Mouse (Mus musculus) small intestine, adult 2 months (tissue): Measurements from ENCODE around the gene Tnfsfm13. TPM values are rescaled to one million over a fixed set of nuclear protein-coding genes. Genes with fewer than 3 reads are reported as not detected.
A peak's percentile ranks its signal among the peaks of the same experiment; 100 is the strongest.
"Not testable (repeated sequence)": the region's sequence is repeated elsewhere in the genome, so short reads cannot be mapped to it uniquely, and the experiment has no call there.

Source experiments
- H3K27ac ChIP-seq: fragments of 200-500 bp; 2 replicates; pipeline ENCODE4 v1.5.1; 2012; ENCODE audit warnings: low read depth, low read length, control low read depth, inconsistent platforms; ENCODE audit not compliant: insufficient read depth
- H3K27me3 ChIP-seq: fragments of 200-500 bp; 2 replicates; pipeline ENCODE4 v1.6.1; 2012; ENCODE audit warnings: mild to moderate bottlenecking, moderate library complexity, low read length, inconsistent platforms; ENCODE audit not compliant: control insufficient read depth, insufficient read depth
- H3K36me3 ChIP-seq: fragments of 200-500 bp; 2 replicates; pipeline ENCODE4 v1.6.1; 2012; ENCODE audit warnings: mild to moderate bottlenecking, low read length, control low read depth, inconsistent platforms; ENCODE audit not compliant: control insufficient read depth, insufficient read depth
- H3K4me1 ChIP-seq: fragments of 200-500 bp; 2 replicates; pipeline ENCODE4 v1.6.1; 2012; ENCODE audit warnings: low read length, inconsistent platforms, mixed read lengths; ENCODE audit not compliant: control insufficient read depth, insufficient read depth, insufficient read length
- H3K4me3 ChIP-seq: fragments of 200-500 bp; 2 replicates; pipeline ENCODE4 v1.5.1; 2012; ENCODE audit warnings: low read depth, mild to moderate bottlenecking, control low read depth, inconsistent platforms, low read length, moderate library complexity
- CTCF ChIP-seq: fragments of 200-500 bp; IDR thresholded peaks from 2 replicates; pipeline ENCODE4 v1.5.1; 2012; ENCODE audit warnings: low read depth, mild to moderate bottlenecking, control low read depth, inconsistent platforms, low read length, moderate library complexity, mixed read lengths; ENCODE audit not compliant: insufficient replicate concordance, insufficient read length; ENCODE audit errors: extremely low read depth
- POLR2A ChIP-seq: fragments of 200-500 bp; IDR thresholded peaks from 2 replicates; pipeline ENCODE4 v1.6.1; 2012; ENCODE audit warnings: low read depth, mild to moderate bottlenecking, control low read depth, inconsistent platforms, low read length, moderate library complexity
- WGBS: fragments of 180-500 bp; shearing (Covaris S2); methylation state at CpG from one replicate; pipeline ENCODE4 v1.1.7; 2018; 5-methylcytosine and 5-hydroxymethylcytosine counted together
- polyA plus RNA-seq: library from polyadenylated mRNA; depleted of rRNA; stranded (reverse); fragments of >200 nt; gene quantifications from 2 replicates; pipeline ENCODE4 v1.2.3, GENCODE M21; 2012; rRNA removed

Tnfsfm13 gene
- polyA plus RNA-seq, result 1.8 and 2.3 TPM in 2 replicates

DNA sequence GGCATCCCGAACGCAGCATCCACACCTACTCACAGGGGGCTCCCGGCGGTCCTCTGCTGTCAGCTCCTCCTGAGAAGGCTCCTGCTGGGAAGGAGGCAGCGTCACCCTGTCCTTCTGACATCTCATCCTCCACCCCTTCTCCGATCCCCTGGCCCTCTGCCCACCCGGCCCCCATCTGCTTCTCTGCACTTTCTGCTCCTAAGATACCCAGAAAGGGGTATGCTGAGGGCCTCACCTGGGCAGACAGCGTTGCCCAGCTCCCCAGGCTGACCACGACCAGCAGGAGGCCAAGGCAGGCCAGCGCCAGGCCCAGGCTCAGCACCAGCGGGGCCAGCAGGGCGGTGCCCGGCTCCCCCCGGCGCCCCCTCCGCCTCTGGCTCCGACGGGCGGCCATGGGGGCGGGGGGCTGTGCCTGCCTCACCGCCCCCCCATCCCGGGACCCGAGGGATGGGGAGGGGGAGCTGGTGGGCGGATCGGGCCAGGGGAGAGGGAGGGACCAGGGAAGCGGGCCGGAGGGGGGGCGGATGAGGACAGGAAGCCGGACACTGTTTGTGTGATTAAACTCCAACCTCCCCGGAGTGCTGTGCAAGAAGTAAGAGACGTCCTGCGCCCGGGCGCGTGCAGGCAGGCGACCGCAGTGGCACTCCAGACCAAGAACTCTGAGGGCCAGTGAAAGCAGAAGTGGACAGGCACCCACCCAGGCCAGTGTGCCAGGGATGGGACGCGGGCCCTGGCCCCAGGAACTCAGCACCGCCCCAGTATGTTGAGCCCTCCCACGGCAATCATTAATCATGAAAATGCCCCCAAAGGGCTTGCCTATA is at the start of gene Tnfsfm13, which contains the start of gene Tnfsf12:
TSS of gene Tnfsfm13 (minus strand) at position 738 of the 821 bp plus-strand sequence.
TSS of gene Tnfsf12 (minus strand) at position 489 of the 821 bp plus-strand sequence.
- 23% methylated on average over 41 of the region's 41 CpGs for WGBS
- Histone ChIP-seq H3K4me1 (peaks cover 20% of the 10 kb centered on the region), H3K4me3 (peak within 1 kb of the TSS; percentile 57), H3K36me3 (peaks cover 7% of the 10 kb centered on the region; the same call in 1 of the 2 replicates), H3K27ac (peak within 1 kb of the TSS; percentile 82), H3K27me3 (no peaks in the 10 kb centered on the region)
- TF ChIP-seq CTCF (no peak), POLR2A (peak; percentile 35; the same call in 1 of the 2 replicates)

- TF ChIP-seq CTCF, result 0 out of 2 replicates have a peak, but pooled peaks have one; percentile 7
- 48% methylated on average over 3 of the region's 3 CpGs for WGBS
These were observed 35.5 kb upstream of the Tnfsfm13 start for GRCm38 (mm10) chr11:69731408-69731807.

GRCm38 (mm10) chr11:69729063-69729462 is 33.2 kb upstream of the Tnfsfm13 start:
- Histone ChIP-seq H3K4me1 (no peaks in the 10 kb centered on the region), H3K27me3 (no peaks in the 10 kb centered on the region), H3K36me3 (peaks cover 2% of the 10 kb centered on the region; the same call in 1 of the 2 replicates), H3K27ac (no peak overlapping the region), H3K4me3 (no peak overlapping the region)
- peak; percentile 50; the same call in 1 of the 2 replicates for TF ChIP-seq CTCF
- no peak for TF ChIP-seq POLR2A
- WGBS, result 26% methylated on average over 3 of the region's 3 CpGs

More at GRCm38 (mm10) chr11:69731408-69731807, 35.5 kb upstream of the Tnfsfm13 start:
- not testable (repeated sequence) for H3K4me1 ChIP-seq, H3K27ac ChIP-seq, H3K4me3 ChIP-seq, H3K27me3 ChIP-seq
- peaks cover 25% of the 10 kb centered on the region for H3K36me3 ChIP-seq

DNA sequence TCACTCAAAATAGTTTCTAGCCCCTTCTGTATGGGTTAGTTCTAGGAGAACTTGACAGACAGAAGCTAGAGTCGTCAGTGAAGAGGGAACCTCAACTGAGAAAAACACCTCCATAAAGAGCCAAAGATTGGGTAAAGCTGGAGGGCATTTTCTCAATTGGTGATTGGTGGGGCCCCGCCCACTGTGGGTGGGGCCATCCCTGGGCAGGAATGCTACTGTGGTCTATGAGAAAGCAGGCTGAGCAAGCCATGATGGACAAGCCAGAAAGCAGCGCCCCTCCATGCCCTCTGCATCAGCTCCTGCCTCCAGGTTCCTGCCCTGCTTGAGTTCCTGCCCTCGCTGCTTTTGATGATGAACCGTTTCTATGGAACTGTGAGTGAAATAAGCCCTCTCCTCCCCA is 30.1 kb upstream of the Tnfsfm13 start:
- H3K27me3 ChIP-seq, result no peaks in the 10 kb centered on the region
- no peak overlapping the region for H3K27ac ChIP-seq
- WGBS, result 38% methylated on average over 5 of the region's 5 CpGs
- TF ChIP-seq CTCF (no peak), POLR2A (no peak)
- H3K4me3 ChIP-seq, result no peak overlapping the region
- H3K36me3 ChIP-seq, result no peaks in the 10 kb centered on the region
- H3K4me1 ChIP-seq, result no peaks in the 10 kb centered on the region

GRCm38 (mm10) chr11:69723074-69723473 is 27.2 kb upstream of the Tnfsfm13 start:
- Histone ChIP-seq H3K36me3 (no peaks in the 10 kb centered on the region), H3K4me3 (no peak overlapping the region), H3K4me1 (peaks cover 5% of the 10 kb centered on the region; the same call in 1 of the 2 replicates), H3K27me3 (no peaks in the 10 kb centered on the region), H3K27ac (no peak overlapping the region)
- TF ChIP-seq POLR2A (no peak), CTCF (no peak)
- WGBS, result 40% methylated on average over 2 of the region's 2 CpGs

DNA sequence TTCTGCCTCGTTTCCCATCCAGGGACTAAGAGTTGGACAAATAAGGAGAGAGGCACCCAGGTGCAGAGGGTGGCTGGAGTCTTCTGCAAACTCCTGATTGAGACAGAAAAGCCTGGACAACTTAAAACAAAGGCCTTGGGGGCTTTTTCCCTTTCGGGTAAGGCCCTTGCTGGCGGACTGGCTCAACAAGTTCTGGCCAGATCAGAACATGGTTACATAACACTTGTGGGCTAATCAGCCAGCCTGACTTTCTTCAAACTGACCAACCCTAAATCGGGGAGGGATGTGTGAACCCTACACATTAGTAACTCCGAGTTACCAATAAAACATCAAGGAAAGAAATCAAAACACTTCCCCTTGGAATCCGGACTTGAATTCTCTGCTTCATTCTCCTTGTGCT is 25.0 kb upstream of the Tnfsfm13 start:
- no peak overlapping the region for H3K27ac ChIP-seq
- peaks cover 5% of the 10 kb centered on the region; the same call in 1 of the 2 replicates for H3K4me1 ChIP-seq
- H3K27me3 ChIP-seq, result no peaks in the 10 kb centered on the region
- H3K36me3 ChIP-seq, result no peaks in the 10 kb centered on the region
- no peak overlapping the region for H3K4me3 ChIP-seq
- 75% methylated on average over 6 of the region's 6 CpGs for WGBS
- TF ChIP-seq POLR2A, result no peak

DNA sequence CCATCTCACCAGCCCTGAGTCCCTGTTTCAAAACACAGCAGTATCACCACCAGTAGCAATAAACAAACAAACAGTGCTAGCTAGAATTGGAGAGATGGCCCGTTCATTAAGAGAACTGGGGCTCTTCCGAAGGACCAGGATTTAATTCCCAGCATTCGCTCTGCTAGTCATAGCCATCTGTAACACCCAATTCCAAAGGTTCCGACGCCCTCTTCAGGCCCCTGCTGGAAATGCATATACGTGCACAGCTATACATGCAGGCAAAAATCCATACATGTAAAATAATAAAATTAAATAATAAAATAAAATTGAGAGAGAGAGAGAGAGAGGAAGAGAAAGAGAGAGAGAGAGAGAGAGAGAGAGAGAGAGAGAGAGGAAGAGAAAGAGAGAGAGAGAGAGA is 23.5 kb upstream of the Tnfsfm13 start:
- 79% methylated on average over 6 of the region's 6 CpGs for WGBS
- no peaks in the 10 kb centered on the region for H3K36me3 ChIP-seq
- H3K4me3 ChIP-seq, result no peak overlapping the region
- no peak; the same call in 1 of the 2 replicates for TF ChIP-seq CTCF
- TF ChIP-seq POLR2A, result no peak
- no peaks in the 10 kb centered on the region for H3K27me3 ChIP-seq
- no peak overlapping the region for H3K27ac ChIP-seq
- H3K4me1 ChIP-seq, result peaks cover 5% of the 10 kb centered on the region; the same call in 1 of the 2 replicates
